Mouse (Mus musculus) megakaryocyte-erythroid progenitor cell, adult 5-6 weeks (primary cell): ENCODE results near the gene Nos1. TPM values are rescaled to one million over a fixed set of nuclear protein-coding genes. Genes with fewer than 3 reads are reported as not detected.
A peak's percentile ranks its signal among the peaks of the same experiment; 100 is the strongest.

Source experiments
- ATAC-seq: replicated peaks from 2 replicates; pipeline ENCODE4 v1.8.0; 2016; ENCODE audit warnings: mild to moderate bottlenecking, inconsistent platforms; ENCODE audit not compliant: severe bottlenecking, poor library complexity, low FRiP score, low TSS enrichment
- total RNA-seq, 2 experiments: library from RNA; stranded (forward) in 1 of 2; stranded (reverse) in 1 of 2; fragments of 200-1000, 215-1000 nt in 1 of 2; fragments of >200 nt in 1 of 2; fragmentation: Nextera tagmentation in 1 of 2; gene quantifications; 2 replicates each; pipeline ENCODE4 v1.2.3; 2014 to 2017

Nos1 gene
- total RNA-seq, 2 experiments from 2014 or later: not detected

DNA sequence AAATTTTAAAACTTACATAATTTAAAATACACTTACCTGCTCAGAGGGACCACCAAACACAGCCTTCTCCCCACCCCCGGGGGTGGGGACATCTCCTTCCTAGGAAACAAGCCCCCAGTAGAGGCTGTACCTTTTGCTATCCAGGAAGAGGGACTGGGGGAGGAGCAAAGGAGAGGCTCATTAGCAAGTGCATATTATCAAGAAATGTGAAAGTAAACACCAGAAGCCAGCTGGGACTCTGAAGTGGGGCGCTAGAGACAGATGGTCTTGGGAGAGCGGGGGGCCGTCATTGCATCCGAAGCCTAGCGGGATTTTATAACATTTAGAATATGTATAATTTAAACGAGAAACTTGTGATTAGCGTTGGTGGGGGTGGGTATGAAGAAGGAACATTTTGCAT lies 158.6 kb downstream of the Nos1 start:
- no peak for ATAC-seq

GRCm38 (mm10) chr5:117941552-117941951 lies 160.7 kb downstream of the Nos1 start:
- ATAC-seq: no peak

GRCm38 (mm10) chr5:117946605-117947004 lies 165.8 kb downstream of the Nos1 start:
- ATAC-seq: peak; percentile 68; the same call in 1 of the 2 replicates

DNA sequence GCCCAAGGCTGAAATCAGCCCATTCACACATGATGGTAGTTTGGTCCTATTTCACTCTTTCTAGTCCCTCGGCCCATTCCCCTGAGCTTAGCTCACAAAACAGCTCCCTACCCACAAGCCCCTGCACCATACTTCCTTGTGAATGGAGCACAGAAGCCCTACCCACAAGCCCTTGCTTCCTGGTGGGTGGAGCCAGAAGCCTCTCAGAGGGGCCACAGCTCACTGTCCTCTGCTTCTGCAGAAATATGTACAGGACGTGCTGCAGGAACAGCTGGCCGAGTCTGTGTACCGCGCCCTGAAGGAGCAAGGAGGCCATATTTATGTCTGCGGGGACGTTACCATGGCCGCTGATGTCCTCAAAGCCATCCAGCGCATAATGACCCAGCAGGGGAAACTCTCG lies 168.6 kb downstream of the Nos1 start:
- no peak for ATAC-seq

GRCm38 (mm10) chr5:117953893-117954292 lies 173.1 kb downstream of the Nos1 start:
- ATAC-seq: no peak

DNA sequence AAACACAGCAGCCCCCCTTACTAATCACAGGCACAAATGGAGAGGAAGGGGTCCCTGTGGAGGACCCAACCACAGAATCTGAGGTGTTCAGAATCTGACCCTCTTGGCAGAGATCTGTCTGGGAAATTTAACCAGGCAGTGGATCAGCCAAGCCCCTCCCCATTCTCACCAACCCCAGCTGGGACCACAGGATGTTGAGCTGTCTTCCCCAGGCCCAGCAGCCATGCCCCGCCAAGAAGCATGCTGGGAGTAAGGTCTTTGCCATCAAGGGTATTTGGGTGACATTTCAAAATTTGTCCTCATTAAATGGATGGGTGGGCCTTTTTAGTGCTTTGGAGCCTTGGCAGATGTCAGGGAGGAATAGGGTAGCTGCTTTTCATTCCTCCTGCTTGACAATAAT lies 173.6 kb downstream of the Nos1 start:
- ATAC-seq: no peak

- ATAC-seq: 0 out of 2 replicates have a peak, but pooled peaks have one; percentile 64
Measured at GRCm38 (mm10) chr5:117955675-117956420, 175.0 kb downstream of the Nos1 start.

GRCm38 (mm10) chr5:117964750-117965149 lies 183.9 kb downstream of the Nos1 start:
- no peak for ATAC-seq

GRCm38 (mm10) chr5:117966956-117967355 lies 186.1 kb downstream of the Nos1 start:
- no peak for ATAC-seq

GRCm38 (mm10) chr5:117967659-117968069 lies 186.8 kb downstream of the Nos1 start:
- peak; percentile 32; the same call in 1 of the 2 replicates for ATAC-seq

GRCm38 (mm10) chr5:117969681-117970427 lies 189.0 kb downstream of the Nos1 start:
- no peak for ATAC-seq

DNA sequence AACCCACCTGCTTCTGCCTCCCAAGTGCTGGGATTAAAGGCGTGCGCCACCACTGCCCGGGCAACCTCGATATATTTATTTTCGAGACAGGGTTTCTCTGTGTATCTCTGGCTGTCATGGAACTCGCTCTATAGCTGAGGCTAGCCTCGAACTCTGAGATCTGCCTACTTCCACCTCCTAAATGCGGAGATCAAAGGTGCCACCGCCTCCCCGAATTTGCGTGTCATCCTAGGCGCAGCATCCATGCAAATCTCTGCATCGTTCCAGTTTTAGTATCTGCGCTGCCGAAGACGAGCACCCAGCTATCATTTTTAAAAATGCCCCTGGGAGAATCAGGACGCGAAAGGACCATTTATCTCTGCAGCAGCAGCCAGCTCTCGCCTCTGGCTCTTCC lies 195.4 kb downstream of the Nos1 start:
- ATAC-seq: no peak

- peak; percentile 97 for ATAC-seq
Measured at GRCm38 (mm10) chr5:117976657-117977500, 196.0 kb downstream of the Nos1 start, which contains the start of gene Fbxo21. Gene Fbxo21, plus strand, starts transcription at chr5:117976730.

GRCm38 (mm10) chr5:117977501-117978158 lies 196.8 kb downstream of the Nos1 start:
- ATAC-seq: no peak

DNA sequence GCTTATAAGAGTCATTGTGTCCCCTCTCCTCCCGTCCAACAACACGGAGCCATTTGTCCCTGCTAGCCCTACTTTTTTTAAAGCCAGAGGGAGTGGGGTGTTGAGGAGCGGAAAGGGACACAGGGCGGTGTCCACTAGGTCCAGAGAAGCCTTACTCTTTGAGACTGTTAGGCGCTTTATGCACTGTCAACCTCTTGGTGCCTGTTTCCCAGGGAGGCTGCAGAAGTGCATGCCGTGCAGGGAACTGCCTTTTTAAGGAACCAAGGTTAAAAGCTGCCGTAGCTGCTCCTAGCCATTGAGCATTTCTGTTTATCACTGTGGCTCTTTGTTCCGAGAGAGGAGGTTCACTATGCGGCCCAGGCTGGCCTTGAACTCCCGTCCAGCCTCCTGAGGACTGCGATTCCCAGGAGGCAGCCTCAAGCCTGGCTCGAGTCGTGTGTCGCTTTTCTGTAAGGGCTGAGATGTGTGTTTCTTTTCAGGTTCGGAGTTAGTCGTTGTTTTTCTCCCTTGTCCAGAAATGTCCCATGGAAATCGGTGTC lies 197.4 kb downstream of the Nos1 start:
- no peak for ATAC-seq

DNA sequence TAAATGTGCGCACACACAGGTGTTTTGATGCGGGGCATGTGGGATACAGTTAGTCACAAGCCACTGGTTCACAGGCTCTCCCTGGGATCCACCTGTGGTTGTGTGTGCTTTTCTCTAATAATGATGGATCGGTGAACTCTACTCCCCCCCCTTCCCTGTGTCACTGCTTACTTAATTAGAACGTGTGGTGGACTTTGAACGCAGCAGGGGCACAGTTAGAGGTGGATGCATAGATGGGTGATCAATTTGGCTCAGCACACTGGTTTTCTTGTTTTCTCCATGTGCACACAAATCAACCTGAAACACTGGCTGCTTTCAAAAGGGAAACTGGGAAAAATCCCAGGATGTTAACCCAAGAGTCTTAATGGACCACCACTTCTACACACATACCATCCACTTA lies 198.2 kb downstream of the Nos1 start:
- ATAC-seq: no peak

DNA sequence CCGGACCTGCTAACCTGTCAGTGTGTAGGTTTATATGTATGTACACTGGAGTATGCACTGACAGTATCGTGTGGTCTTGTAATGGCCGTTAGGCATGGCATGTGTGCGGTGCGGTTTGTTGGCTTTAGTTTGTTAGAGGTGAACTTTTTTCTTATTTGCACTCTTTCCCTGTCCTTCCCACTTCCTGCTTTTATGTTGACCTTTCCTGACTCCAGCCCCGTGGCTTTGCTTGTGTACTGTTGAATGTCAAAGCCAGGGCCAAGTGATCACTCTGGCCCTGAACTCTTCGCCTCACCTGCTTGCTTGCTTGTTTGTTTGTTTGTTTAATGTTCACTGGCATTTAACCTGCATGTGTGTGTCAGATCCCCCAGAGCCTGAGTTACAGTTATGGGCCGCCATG lies 200.1 kb downstream of the Nos1 start:
- no peak for ATAC-seq

GRCm38 (mm10) chr5:117981943-117982342 lies 201.1 kb downstream of the Nos1 start:
- ATAC-seq: no peak

DNA sequence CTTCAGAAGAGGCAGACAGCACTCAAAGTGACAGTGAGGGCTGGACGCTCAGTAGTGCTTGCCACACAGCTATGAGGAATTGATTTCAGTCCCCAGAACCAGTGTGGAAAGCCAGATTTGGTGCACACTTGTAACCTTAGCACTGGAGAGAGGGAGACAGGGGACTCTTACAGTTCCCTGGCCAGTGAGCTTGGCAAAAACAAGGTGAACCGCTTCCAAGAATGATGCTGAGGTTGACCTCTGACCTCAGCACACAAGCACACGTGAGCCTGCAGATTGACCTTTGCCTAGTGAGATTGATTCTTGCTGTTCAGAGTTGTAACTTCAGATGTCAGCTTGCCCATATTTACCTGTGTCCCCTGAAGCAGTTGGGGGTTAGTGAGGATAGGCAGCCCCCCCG lies 205.5 kb downstream of the Nos1 start:
- no peak for ATAC-seq
